Mouse (Mus musculus) skeletal muscle tissue, postnatal 0 days (tissue): ENCODE data around the gene Slfn3. TPM values are rescaled to one million over a fixed set of nuclear protein-coding genes. Genes with fewer than 3 reads are reported as not detected.

Experiments used
- polyA plus RNA-seq: library from polyadenylated mRNA; unstranded; fragments of >200 nt; fragmentation: Nextera tagmentation; extraction: Ambion mirVana; gene quantifications from 2 replicates; pipeline ENCODE4 v1.2.1, GENCODE M21; 2015

The Slfn3 gene
- polyA plus RNA-seq, result 0.40 and 0.51 TPM in 2 replicates

DNA sequence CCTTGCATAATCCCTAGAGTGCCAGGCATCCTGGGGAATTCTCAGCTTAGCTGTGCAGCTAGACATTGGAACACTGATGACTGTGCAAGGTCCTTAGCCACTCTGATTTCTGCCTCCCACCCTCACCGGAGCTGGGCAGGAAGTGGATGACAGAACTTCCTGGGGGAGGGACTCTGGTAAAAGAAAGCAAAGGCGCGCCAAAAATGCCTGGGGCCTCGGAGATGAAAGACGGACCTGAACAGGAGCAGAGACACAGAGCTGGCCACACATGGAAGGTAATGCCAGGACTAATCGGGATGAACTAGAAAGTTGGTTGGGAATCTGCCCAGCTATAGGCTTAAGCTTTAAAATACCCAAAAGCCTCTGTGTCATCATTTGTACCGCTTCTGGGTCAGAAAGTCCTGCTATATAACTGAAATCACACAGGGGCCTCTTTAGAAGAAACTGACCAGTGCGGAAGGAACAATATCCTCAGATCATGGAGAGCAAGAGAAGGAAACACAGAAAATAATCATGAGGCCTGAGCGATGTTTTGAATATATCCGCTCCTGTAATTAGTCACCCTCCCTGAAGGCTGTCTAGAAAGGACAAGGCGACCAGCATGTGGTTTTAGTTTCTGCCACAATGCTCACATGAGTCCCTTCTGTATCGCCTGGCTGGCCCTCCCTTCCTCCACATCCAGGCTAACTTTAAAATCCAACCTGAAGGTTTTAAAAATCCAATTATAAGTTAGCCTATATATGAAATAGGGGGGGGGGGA lies at the start of gene Slfn3:
Gene Slfn3 (plus strand): TSS at position 197 of the 760 bp plus-strand sequence.

DNA sequence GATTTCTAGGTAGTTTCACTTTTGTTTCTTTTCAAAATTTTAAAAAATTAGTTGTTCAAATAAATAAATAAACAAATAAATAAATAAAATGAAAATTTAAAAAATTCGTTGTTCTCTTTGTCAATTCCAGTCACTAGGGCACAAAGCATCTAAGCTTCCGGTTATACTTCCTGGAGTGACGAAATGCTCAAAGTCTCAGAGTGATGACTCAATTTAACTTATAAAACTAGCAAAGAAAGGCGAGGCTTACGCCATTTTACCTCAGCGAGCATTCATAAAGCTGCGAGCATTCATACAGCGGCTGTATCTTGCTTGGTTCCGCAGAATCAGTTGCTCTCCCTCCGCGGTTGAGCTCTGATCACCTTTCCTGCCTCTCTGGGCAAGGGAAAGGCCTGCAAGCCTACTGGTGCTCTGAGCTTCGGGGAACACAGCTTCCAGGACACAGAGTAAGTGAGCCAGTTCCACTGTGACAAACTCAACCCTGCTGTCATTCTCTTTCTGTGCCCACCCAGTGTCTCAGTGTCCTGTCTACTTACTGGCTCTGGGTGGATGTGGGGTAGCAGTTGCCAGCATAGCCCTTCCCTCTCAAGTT lies 16.1 kb upstream of the Slfn3 start, which contains the start of gene Slfn4:
Gene Slfn4 (plus strand): TSS at position 239 of the 592 bp plus-strand sequence.

Other genes starting within 250 kb of the Slfn3 start
- 7.9 and 10.0 TPM in 2 replicates for gene Slfn5, start 240.0 kb upstream of the Slfn3 start, polyA plus RNA-seq
- 2.9 and 3.7 TPM in 2 replicates for gene Slfn9, start 199.5 kb upstream of the Slfn3 start, polyA plus RNA-seq
- 0.58 and 0.71 TPM in 2 replicates for gene Slfn8, start 170.5 kb upstream of the Slfn3 start, polyA plus RNA-seq
- 5.7 and 8.7 TPM in 2 replicates for gene Slfn2, start 126.2 kb upstream of the Slfn3 start, polyA plus RNA-seq
- 0.67 and 0.82 TPM in 2 replicates for gene Slfn1, start 74.5 kb upstream of the Slfn3 start, polyA plus RNA-seq
- gene Slfn4, start 16.1 kb upstream of the Slfn3 start, polyA plus RNA-seq, result 0.10 and 0.27 TPM in 2 replicates
- gene Slfn14, start 95.4 kb downstream of the Slfn3 start, polyA plus RNA-seq, result not detected in 2 replicates
- gene Ap2b1, start 107.7 kb downstream of the Slfn3 start, polyA plus RNA-seq, result 18.9 and 20.0 TPM in 2 replicates
- 12.1 and 13.1 TPM in 2 replicates for gene Pex12, start 111.3 kb downstream of the Slfn3 start, polyA plus RNA-seq
- gene Rasl10b, start 217.8 kb downstream of the Slfn3 start, polyA plus RNA-seq, result 1.2 and 1.4 TPM in 2 replicates
- 0.05 TPM in 1 of 2 replicates, not detected in the other for gene Gas2l2, start 238.1 kb downstream of the Slfn3 start, polyA plus RNA-seq
- 0.35 and 0.88 TPM in 2 replicates for gene 1700020L24Rik, start 246.3 kb downstream of the Slfn3 start, polyA plus RNA-seq